Mouse (Mus musculus) heart, adult 2 months (tissue): ENCODE data around the gene Lrrc43. TPM values are rescaled to one million over a fixed set of nuclear protein-coding genes. Genes with fewer than 3 reads are reported as not detected.

Experiments used
- DNase-seq, 2 experiments: peaks; one replicate each; pipeline ENCODE4 v3.0.0; 2021
- H3K27ac ChIP-seq: fragments of 200-600 bp; 2 replicates; pipeline ENCODE4 v1.8.1; 2022
- H3K27me3 ChIP-seq: fragments of 200-500 bp; 2 replicates; pipeline ENCODE4 v1.6.1; 2012; ENCODE audit warnings: mild to moderate bottlenecking, low read length, inconsistent platforms, mixed read lengths; ENCODE audit not compliant: control insufficient read depth, insufficient read depth
- H3K36me3 ChIP-seq: fragments of 200-500 bp; 2 replicates; pipeline ENCODE4 v1.6.1; 2012; ENCODE audit warnings: low read length, inconsistent platforms; ENCODE audit not compliant: control insufficient read depth, insufficient read depth
- H3K4me1 ChIP-seq: fragments of 200-500 bp; 2 replicates; pipeline ENCODE4 v1.6.1; 2011; ENCODE audit warnings: low read length; ENCODE audit not compliant: control insufficient read depth, insufficient read depth
- H3K4me3 ChIP-seq: fragments of 200-600 bp; 2 replicates; pipeline ENCODE4 v1.8.1; 2022
- H3K79me2 ChIP-seq: fragments of 200-500 bp; replicated peaks from 2 replicates; pipeline ENCODE4 v1.6.1; 2012; ENCODE audit warnings: mild to moderate bottlenecking, inconsistent platforms, low read length, moderate library complexity, mixed read lengths; ENCODE audit not compliant: control insufficient read depth, insufficient read depth
- H3K9ac ChIP-seq: fragments of 200-500 bp; 2 replicates; pipeline ENCODE4 v1.6.1; 2012; ENCODE audit warnings: low read depth, mild to moderate bottlenecking, control low read depth, inconsistent platforms, low read length, mixed read lengths
- CTCF ChIP-seq: fragments of 200-600 bp; IDR thresholded peaks from 2 replicates; pipeline ENCODE4 v1.8.1; 2022; ENCODE audit warnings: antibody characterized with exemption, mild to moderate bottlenecking, moderate library complexity
- EP300 ChIP-seq: fragments of 200-500 bp; IDR thresholded peaks from 2 replicates; pipeline ENCODE4 v1.6.1; 2011; ENCODE audit warnings: low read depth, low read length, control low read depth; ENCODE audit not compliant: insufficient read depth
- POLR2A ChIP-seq: fragments of 200-500 bp; IDR thresholded peaks from 2 replicates; pipeline ENCODE4 v1.6.1; 2011; ENCODE audit warnings: mild to moderate bottlenecking, low read depth, low read length, control low read depth; ENCODE audit not compliant: insufficient read depth
- WGBS: fragments of 180-500 bp; shearing (Covaris S2); methylation state at CpG from one replicate; pipeline ENCODE4 v1.1.7; 2018; 5-methylcytosine and 5-hydroxymethylcytosine counted together
- intact Hi-C: fragments of 180-260 bp; cut with DNase I; formaldehyde crosslinking; loops from one replicate; pipeline ENCODE4 v1.15.1; 2025
- polyA plus RNA-seq: library from polyadenylated mRNA; depleted of rRNA; stranded (reverse); fragments of >200 nt; gene quantifications from 2 replicates; pipeline ENCODE4 v1.2.3, GENCODE M21; 2012
- total RNA-seq, 2 experiments: library from RNA; stranded (reverse); gene quantifications; 2 replicates each; pipeline ENCODE4 v1.2.3; 2021

Gene Lrrc43
- total and polyA plus RNA-seq, 3 experiments, result 0.43 TPM; not detected in 2

DNA sequence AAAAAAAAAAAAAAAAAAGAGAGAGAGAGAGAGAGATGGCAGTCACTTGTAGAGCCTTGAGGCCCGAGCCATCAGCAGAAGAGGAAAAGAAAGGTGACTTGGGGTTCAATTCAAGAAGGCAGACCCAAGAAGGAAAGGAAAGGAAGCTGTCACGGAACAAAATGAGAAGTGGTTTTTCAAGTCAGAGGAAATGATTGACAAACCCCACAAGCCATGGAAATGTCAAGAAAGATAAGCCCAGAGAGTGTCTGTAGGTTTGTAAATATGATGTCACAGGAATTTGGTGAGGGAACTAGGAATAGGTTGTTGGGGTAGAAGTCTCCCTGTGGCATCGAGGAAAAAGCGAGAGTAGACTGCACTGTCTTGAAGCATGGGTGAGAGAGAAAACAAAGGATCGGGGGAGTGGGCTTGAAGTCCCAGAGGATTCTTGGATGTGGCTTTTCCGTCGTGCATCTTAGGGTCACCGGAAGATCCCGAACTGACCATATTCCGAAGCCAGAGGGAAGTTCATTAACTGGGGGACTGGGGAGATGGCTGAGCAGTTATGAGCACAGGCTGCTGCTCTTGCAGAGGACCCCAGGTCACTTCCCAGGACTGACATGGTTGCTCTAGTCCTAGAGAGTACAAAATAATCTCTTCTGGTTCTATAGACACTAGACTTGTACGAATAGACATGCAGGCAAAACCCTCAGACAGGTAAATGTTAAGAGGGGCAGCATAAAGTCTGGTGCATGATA lies 1.3 kb upstream of the Lrrc43 start:
- WGBS, result 63% methylated on average over 11 of the region's 11 CpGs
- no peaks in the 10 kb centered on the region for H3K27me3 ChIP-seq

DNA sequence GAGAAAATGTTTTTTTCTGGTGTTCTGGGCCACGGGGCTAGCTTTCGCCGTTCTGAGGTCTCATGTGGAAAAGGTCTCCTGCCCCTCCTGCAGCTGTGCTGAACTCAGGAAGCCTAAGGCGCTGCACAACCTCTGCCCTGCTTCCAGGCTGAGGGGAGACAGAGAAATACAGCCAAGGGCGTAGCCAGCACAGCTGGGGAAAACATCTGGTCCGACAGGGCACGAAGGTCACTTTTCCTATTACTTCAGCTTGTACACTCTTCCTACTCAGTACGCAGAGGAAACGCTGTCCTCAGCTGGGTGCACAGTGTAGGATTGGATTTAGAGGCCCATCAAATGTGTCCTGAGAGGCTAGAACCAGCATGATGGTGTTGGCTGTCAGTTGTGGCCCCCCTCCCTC lies 830 bp downstream of the Lrrc43 start:
- Histone ChIP-seq H3K4me1 (peaks cover 7% of the 10 kb centered on the region), H3K9ac (no peak overlapping the region), H3K27ac (no peak overlapping the region), H3K79me2 (no peaks in the 10 kb centered on the region), H3K36me3 (no peaks in the 10 kb centered on the region), H3K27me3 (no peaks in the 10 kb centered on the region), H3K4me3 (no peak overlapping the region)
- peak; percentile 60 to 64 for DNase-seq
- WGBS, result 40% methylated on average over 9 of the region's 9 CpGs
- intact Hi-C loops, result no loop called here
- peak; percentile 32; the same call in 1 of the 2 replicates for TF ChIP-seq POLR2A
- no peak for TF ChIP-seq CTCF
- TF ChIP-seq EP300, result peak; percentile 92

More for the DNA sequence above, 1.3 kb upstream of the Lrrc43 start:
- Histone ChIP-seq H3K79me2 (no peaks in the 10 kb centered on the region), H3K4me1 (peaks cover 7% of the 10 kb centered on the region), H3K27ac (no peak overlapping the region), H3K4me3 (no peak overlapping the region), H3K36me3 (no peaks in the 10 kb centered on the region), H3K9ac (no peak overlapping the region)
- DNase-seq, result no peak
- TF ChIP-seq POLR2A (no peak), EP300 (no peak), CTCF (no peak)
- intact Hi-C loops, result no loop called here

DNA sequence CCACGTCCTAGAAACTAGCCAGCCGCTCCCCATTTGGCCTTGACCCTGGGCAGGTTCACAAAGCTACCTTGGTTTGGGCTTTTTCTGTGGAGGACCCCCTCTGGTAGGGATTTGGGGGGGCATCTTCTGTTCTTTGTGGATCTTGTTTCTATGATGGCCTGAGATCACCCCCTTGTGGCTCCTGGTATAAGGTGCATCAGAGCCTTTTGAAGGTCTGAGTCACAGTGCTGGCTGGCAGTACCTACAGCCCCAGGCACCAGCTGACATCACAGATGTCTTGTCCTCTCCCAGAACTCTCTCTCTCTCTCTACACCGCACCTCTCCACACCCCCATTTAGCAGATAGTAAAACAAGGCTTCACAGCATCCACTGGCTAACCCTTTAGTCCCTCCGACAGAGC lies 10.6 kb downstream of the Lrrc43 start:
- H3K9ac ChIP-seq, result no peak overlapping the region
- no peaks in the 10 kb centered on the region for H3K36me3 ChIP-seq
- TF ChIP-seq CTCF (peak; percentile 72), EP300 (0 out of 2 replicates have a peak, but pooled peaks have one; percentile 39), POLR2A (no peak)
- peaks cover 6% of the 10 kb centered on the region for H3K4me1 ChIP-seq
- no peaks in the 10 kb centered on the region for H3K79me2 ChIP-seq
- intact Hi-C loops, result loop anchor here (1.0 to 2.0 kb wide), 2 partner anchors 55 to 123 kb away; no protein-coding TSS in a partner anchor
- H3K27me3 ChIP-seq, result no peaks in the 10 kb centered on the region
- WGBS, result 52% methylated on average over 4 of the region's 4 CpGs
- H3K4me3 ChIP-seq, result no peak overlapping the region
- no peak overlapping the region for H3K27ac ChIP-seq
- DNase-seq, result peak in 1 of 2 experiments; percentile 25

DNA sequence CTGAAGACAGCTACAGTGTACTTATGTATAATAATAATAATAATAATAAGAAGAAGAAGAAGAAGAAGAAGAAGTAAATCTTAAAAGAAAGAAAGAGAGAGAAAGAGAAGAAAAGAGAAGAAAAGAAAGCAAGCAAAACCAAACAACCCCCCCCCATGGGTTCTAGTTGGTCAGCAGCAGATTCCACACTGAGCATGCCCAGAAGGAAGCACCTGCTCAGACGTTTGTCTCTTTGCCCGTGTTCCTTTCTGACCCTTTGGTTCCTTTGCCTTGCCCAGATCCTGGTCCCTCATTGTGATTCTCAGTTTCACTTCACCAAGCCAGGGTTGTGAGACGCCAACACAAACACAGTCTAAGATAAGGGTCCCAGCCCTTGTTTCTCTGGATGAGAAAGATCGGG lies 12.9 kb downstream of the Lrrc43 start:
- 27% methylated on average over 4 of the region's 4 CpGs for WGBS
- no peak for DNase-seq
- Histone ChIP-seq H3K4me1 (peaks cover 6% of the 10 kb centered on the region), H3K27ac (no peak overlapping the region), H3K27me3 (no peaks in the 10 kb centered on the region), H3K36me3 (no peaks in the 10 kb centered on the region), H3K9ac (no peak overlapping the region), H3K4me3 (no peak overlapping the region), H3K79me2 (no peaks in the 10 kb centered on the region)
- intact Hi-C loops, result no loop called here
- TF ChIP-seq EP300 (no peak), CTCF (no peak), POLR2A (no peak)

DNA sequence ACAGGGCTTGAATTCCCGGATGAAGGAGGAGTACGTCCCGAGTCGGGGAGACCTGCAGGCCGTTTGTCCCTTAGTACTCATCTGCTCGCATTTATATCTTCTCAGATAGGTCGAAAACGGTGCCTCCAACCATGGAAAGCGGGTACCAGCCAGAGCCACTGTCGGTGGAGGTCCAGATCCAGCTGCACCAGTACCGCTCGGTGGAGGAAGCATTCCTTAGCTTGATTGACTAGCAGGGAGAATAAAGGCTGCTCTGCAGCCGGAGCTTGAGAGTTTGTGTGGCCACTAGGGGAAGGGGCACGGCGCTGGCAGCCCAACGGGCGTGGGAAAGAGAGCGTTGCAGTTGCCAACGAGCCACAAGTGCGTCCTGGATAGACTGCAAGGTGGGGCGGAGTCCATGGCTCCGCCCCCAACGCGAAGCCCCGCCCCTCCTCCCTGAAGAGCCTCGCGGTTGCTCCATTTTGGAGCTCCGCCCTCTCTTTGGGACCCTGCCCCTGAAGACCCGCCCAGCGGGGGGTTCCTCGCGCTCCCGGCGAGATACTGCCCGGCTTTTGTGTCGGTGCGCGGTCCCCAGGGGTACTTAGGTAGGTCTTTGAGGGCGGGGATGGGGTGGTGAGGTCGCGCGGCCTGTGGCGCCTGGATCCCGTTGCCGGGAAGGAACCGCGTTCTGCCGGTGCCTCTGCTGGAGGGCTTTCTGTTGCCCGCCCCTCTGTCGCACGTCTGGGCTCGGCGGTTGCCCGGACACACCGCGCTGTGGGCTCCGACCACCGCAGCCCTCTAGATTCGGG lies 19.0 kb downstream of the Lrrc43 start:
- intact Hi-C loops, result no loop called here

More for the DNA sequence above, 19.0 kb downstream of the Lrrc43 start:
- Histone ChIP-seq H3K27me3 (no peaks in the 10 kb centered on the region), H3K9ac (peak overlapping the region; percentile 45), H3K4me1 (peaks cover 2% of the 10 kb centered on the region; the same call in 1 of the 2 replicates), H3K27ac (no peak overlapping the region), H3K36me3 (no peaks in the 10 kb centered on the region), H3K79me2 (no peaks in the 10 kb centered on the region), H3K4me3 (peak overlapping the region; percentile 54)
- peak; percentile 79 to 83 for DNase-seq
- under 1% methylated on average over 59 of the region's 59 CpGs for WGBS
- no peak for TF ChIP-seq EP300
- peak; percentile 30; the same call in 1 of the 2 replicates for TF ChIP-seq CTCF
- TF ChIP-seq POLR2A, result no peak
